Mouse (Mus musculus): ENCODE results near the gene Slc7a4. TPM values are rescaled to one million over a fixed set of nuclear protein-coding genes. Genes with fewer than 3 reads are reported as not detected.
"Not testable (repeated sequence)": the region's sequence is repeated elsewhere in the genome, so short reads cannot be mapped to it uniquely, and the experiment has no call there.

Gene Slc7a4
- polyA plus RNA-seq, 1 experiment from 2014 or later: 5.5 TPM

DNA sequence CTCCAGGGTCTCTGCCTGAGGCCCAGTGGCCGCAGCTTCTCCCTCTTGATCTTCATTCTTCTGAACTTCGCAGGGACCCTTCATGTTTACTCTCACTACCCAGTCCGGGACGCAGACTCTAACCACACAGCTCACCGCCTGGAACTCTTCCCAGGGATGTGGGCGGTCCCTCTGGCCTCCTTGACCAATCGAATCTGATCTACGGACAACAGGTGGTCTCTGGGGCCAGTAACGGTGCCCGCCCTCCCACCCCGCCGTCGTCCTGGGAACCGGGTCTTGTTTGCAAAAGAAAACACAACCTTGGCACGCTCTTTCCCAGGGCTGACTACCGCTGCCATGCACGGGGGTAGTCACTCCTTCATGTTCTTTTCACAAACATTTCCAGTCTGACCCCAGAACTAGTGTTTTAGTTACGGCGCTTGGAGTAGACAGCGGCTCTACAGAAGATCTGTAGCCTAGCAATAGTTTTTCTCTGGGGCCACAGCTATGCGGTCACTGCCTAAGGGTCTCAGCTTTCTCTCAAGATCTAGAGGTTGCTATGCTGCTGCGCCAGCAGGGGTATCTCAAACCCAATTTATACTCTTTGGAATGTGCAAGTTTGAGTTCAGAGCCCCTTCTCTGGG, 21.8 kb downstream of the Slc7a4 start, which contains the start of gene Lrrc74b:
Lrrc74b (minus strand) TSS at position 120 of the 623 bp plus-strand sequence.
- Histone ChIP-seq H3K27ac (peak within 1 kb of the TSS; percentile 11; the same call in 1 of the 2 replicates), H3K4me2 (peak within 1 kb of the TSS; percentile 58), H3K4me3 (peak within 1 kb of the TSS; percentile 30), H3K4me1 (peaks cover 29% of the 10 kb centered on the region), H3K36me3 (no peaks in the 10 kb centered on the region), H3K27me3 (peaks cover 53% of the 10 kb centered on the region), H3K9ac (peak within 1 kb of the TSS; percentile 46; the same call in 1 of the 2 replicates), H3K9me3 (no peaks in the 10 kb centered on the region)
- peak; percentile 67; the same call in 1 of the 2 replicates for ATAC-seq (ENCODE audit: insufficient number of reproducible peaks, insufficient read depth, low FRiP score, low TSS enrichment, low read depth)
- under 1% methylated on average over 22 of the region's 22 CpGs for WGBS

DNA sequence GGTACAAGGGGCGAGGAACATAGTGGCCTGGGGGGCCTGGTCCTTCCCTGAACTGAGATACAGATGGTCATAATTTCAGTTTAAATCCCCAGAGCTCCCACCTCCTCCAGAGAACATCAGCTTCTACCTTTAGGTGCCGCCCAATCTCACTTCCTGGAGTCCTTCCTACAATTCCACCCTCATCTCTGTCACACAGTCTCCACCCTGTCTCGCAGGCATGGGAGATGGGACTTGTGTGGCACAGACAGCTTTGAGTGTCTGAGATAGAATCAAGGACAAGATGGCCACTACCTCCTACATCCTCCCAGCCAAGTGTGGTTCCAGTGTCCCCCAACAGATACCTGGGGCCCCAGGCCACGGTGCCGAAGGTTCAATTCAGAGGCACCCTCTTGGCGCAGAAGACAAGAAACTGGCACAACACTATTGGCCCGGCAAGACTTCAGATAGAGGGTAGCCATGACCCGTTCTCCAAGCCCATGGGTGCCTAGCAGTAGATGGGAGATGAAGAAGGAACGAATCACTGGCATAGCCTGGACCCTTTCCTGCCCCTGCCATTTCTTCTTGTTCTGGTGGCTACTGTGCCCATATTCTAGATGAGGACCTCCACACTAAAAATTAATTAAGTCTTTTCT, 23.5 kb downstream of the Slc7a4 start:
- no peak for ATAC-seq (ENCODE audit: insufficient number of reproducible peaks, insufficient read depth, low FRiP score, low TSS enrichment, low read depth)
- no peak overlapping the region for H3K27ac ChIP-seq
- no peak overlapping the region for H3K4me2 ChIP-seq
- peaks cover 34% of the 10 kb centered on the region for H3K4me1 ChIP-seq
- WGBS: 73% methylated on average over 9 of the region's 9 CpGs
- H3K9ac ChIP-seq: no peak overlapping the region
- H3K9me3 ChIP-seq: no peaks in the 10 kb centered on the region
- H3K4me3 ChIP-seq: no peak overlapping the region
- H3K27me3 ChIP-seq: peaks cover 46% of the 10 kb centered on the region
- H3K36me3 ChIP-seq: no peaks in the 10 kb centered on the region

DNA sequence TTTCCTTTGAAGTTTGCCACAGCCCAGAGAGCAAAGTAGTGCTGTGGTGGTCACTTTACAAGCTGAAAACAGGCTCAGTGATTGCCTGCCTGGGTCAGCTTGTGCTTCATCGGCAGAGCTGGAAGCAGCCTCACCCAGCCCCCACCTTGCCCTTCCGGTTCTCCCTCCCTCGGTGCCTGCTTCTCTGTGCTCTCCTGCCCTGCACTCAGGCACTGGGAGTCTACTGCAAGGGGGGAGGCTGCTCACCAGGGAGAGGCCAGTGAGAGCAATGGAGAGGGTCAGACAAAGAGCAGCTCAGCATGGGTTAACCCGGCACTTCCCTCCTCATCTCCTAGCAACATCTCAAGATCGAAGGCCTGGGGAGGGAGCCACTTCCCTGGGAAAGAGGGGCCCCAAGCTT, 24.2 kb downstream of the Slc7a4 start:
- 0% methylated on average over 5 of the region's 5 CpGs for WGBS
- H3K9me3 ChIP-seq: no peaks in the 10 kb centered on the region
- peaks cover 41% of the 10 kb centered on the region for H3K4me1 ChIP-seq
- H3K4me3 ChIP-seq: no peak overlapping the region
- H3K27ac ChIP-seq: no peak overlapping the region
- ATAC-seq (ENCODE audit: insufficient number of reproducible peaks, insufficient read depth, low FRiP score, low TSS enrichment, low read depth): no peak
- no peak overlapping the region for H3K9ac ChIP-seq
- peak overlapping the region; percentile 26 for H3K4me2 ChIP-seq
- H3K27me3 ChIP-seq: peaks cover 43% of the 10 kb centered on the region
- H3K36me3 ChIP-seq: no peaks in the 10 kb centered on the region

DNA sequence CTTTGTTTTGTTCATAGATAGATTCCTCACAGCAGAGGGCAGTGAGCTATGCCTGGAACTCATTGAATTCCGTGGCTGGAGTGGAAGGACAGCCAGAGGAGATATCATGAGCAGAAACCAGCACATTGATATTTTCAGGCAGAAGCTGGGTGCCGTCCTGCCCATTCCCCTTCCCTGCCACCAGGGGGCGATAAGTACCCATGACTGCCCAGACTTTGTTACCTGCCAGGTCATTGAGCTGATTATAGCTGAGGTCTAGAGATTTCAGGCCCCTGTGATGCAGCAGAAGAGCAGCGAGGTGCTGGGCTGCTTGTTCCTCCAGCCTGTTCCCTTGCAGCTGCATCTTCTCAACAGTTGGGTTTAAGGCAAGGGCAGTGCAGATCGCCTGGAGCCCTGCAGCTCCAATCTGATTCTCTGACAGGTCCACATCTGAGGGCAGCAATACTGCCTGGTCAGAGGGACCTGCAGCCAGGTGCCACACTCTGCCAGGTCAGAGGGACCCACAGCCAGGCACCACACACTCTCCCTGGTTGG, 25.0 kb downstream of the Slc7a4 start:
- Histone ChIP-seq H3K27me3 (peaks cover 43% of the 10 kb centered on the region), H3K9ac (0 out of 2 replicates have a peak overlapping the region, but pooled peaks have one; percentile 4), H3K36me3 (no peaks in the 10 kb centered on the region), H3K4me1 (peaks cover 45% of the 10 kb centered on the region), H3K4me3 (no peak overlapping the region), H3K27ac (no peak overlapping the region), H3K9me3 (no peaks in the 10 kb centered on the region), H3K4me2 (no peak overlapping the region; the same call in 1 of the 2 replicates)
- WGBS: 2% methylated on average over 5 of the region's 5 CpGs
- no peak for ATAC-seq (ENCODE audit: insufficient number of reproducible peaks, insufficient read depth, low FRiP score, low TSS enrichment, low read depth)

DNA sequence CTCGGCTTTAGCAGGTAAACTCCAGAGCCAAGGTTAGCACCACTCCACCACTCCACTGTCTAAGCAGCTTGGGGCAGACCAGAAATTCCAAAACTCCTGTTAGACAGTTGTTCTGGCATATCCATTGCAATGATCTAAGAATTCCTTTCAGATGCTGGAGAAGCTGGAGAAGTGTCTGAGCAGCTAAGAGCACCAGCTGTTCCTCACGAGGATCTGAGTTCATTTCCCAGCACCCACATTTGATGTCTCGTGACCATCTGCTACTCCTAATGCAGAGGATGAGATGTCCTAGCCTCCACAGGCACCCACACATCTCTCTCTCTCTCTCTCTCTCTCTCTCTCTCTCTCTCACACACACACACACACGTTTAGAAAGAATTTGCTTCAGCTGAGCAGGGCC, 26.1 kb downstream of the Slc7a4 start:
- H3K4me2 ChIP-seq: no peak overlapping the region
- H3K27me3 ChIP-seq: peaks cover 33% of the 10 kb centered on the region
- no peak overlapping the region for H3K4me3 ChIP-seq
- H3K9me3 ChIP-seq: no peaks in the 10 kb centered on the region
- no peak overlapping the region for H3K27ac ChIP-seq
- WGBS: 54% methylated on average over 4 of the region's 4 CpGs
- H3K9ac ChIP-seq: no peak overlapping the region
- H3K4me1 ChIP-seq: peaks cover 39% of the 10 kb centered on the region
- H3K36me3 ChIP-seq: no peaks in the 10 kb centered on the region
- no peak for ATAC-seq (ENCODE audit: insufficient number of reproducible peaks, insufficient read depth, low FRiP score, low TSS enrichment, low read depth)

DNA sequence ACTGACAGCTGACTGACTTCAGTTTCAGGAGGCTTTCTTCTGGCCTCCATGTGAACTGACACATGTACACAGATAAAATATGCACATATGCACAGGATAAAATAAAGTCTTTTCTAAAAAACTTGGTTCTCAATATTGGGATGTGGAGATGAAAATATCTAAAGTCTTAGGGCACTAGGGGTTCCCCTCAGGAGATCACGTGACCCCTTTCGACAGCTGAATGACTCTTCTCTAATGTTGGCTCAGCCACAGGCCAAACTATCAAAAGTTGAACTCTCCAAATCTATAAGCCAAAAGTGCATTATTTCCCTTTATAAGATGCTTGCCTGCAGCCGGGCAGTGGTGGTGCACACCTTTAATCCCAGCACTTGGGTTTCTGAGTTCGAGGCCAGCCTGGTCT, 26.8 kb downstream of the Slc7a4 start:
- Histone ChIP-seq H3K4me2 (no peak overlapping the region), H3K27ac (no peak overlapping the region), H3K4me3 (no peak overlapping the region), H3K9ac (no peak overlapping the region), H3K36me3 (no peaks in the 10 kb centered on the region), H3K4me1 (peaks cover 33% of the 10 kb centered on the region), H3K27me3 (peaks cover 26% of the 10 kb centered on the region), H3K9me3 (no peaks in the 10 kb centered on the region)
- no peak for ATAC-seq (ENCODE audit: insufficient number of reproducible peaks, insufficient read depth, low FRiP score, low TSS enrichment, low read depth)
- 81% methylated on average over 4 of the region's 4 CpGs for WGBS

DNA sequence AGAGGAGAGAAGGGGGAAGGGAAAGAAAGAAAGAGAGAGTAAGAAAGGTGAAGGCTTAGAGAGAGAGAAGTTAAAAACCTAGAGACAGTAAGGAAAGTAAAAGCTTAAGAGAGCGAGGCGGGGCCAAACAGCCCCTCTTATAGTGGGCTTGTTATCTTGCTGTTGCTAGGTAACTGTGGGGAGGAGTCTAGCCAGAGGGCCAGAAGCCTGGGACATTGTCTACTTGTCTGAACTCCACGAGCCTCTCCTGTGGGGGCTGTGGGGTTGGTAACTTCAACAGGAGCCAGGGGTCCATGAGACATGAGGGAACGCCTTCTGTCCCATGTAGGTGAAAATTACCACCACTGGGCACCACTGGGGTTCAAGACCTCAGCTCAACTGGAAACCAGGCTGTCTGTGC, 28.3 kb downstream of the Slc7a4 start:
- WGBS: 19% methylated on average over 4 of the region's 4 CpGs
- H3K27me3 ChIP-seq: peaks cover 13% of the 10 kb centered on the region
- 0 out of 2 replicates have a peak overlapping the region, but pooled peaks have one; percentile 52 for H3K4me2 ChIP-seq
- H3K9ac ChIP-seq; H3K36me3 ChIP-seq; H3K4me3 ChIP-seq; H3K27ac ChIP-seq; H3K9me3 ChIP-seq; ATAC-seq (ENCODE audit: insufficient number of reproducible peaks, insufficient read depth, low FRiP score, low TSS enrichment, low read depth): not testable (repeated sequence)
- peaks cover 28% of the 10 kb centered on the region for H3K4me1 ChIP-seq

DNA sequence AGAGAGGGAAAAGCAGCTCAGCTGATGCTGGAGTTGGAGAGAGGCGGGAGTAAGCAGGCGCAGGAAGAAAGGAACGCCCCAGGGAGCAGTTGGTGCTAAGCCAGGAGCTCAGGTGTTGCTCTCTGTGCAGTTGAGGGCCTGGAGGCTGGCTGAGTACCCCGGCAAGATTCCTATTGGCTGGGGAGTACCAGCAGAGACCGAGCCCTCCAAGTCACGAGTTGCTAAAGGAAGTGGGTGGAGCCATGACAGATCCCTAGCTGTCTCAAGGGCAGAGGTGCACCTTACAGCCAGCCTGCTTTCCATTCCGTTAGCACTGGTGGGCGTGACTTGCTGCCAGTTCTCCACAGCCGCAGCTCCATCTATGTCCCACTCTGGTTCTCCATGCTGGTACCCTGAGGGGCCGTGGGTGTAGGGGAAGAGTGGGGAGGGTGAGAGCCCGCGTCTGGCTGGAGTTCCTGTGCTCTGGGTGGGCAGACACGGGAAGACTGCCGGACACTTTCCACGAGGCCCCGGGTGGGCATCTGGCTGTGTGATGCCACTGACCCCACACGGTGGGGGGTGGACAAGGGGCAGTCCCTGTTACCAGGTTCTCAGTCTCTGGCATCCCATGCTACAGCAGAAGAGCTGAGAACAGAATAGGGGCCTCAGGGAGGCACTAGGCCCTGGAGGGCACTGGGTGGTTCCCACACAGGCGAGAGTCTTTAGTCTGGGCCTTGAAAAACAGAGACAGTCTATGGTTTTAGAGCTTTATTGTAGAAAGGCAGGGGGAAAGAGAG, 28.9 kb downstream of the Slc7a4 start:
- peak overlapping the region; percentile 51; the same call in 1 of the 2 replicates for H3K27ac ChIP-seq
- H3K4me1 ChIP-seq: peaks cover 26% of the 10 kb centered on the region
- peak overlapping the region; percentile 52 for H3K4me2 ChIP-seq
- 6% methylated on average over 18 of the region's 18 CpGs for WGBS
- peaks cover 7% of the 10 kb centered on the region for H3K27me3 ChIP-seq
- no peaks in the 10 kb centered on the region for H3K36me3 ChIP-seq
- peak; percentile 84 for ATAC-seq (ENCODE audit: insufficient number of reproducible peaks, insufficient read depth, low FRiP score, low TSS enrichment, low read depth)
- H3K9ac ChIP-seq: no peak overlapping the region
- no peaks in the 10 kb centered on the region for H3K9me3 ChIP-seq
- H3K4me3 ChIP-seq: peak overlapping the region; percentile 19

DNA sequence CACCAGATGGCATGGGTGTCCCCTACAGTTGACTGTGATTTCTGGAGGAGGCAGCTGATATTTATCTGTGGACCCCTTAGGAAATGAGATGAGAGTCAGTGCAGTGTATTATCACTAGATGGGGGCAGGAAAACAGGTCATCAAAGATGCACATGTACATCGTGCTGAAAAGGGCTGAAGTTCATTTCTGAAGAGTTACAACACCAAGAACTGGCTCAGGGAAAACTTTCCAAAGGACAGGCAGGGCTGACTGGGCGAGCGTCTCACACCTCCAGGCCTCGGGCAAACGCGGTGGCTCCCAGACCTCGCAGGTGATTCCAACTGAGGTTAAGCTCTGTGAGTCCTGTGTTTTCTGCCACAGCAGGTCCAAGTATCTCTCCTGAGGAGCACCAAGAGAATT, 30.2 kb downstream of the Slc7a4 start:
- H3K27ac ChIP-seq: no peak overlapping the region
- WGBS: 84% methylated on average over 7 of the region's 7 CpGs
- H3K36me3 ChIP-seq: no peaks in the 10 kb centered on the region
- H3K27me3 ChIP-seq: no peaks in the 10 kb centered on the region
- H3K9me3 ChIP-seq: no peaks in the 10 kb centered on the region
- no peak overlapping the region for H3K4me2 ChIP-seq
- no peak for ATAC-seq (ENCODE audit: insufficient number of reproducible peaks, insufficient read depth, low FRiP score, low TSS enrichment, low read depth)
- no peak overlapping the region for H3K9ac ChIP-seq
- peaks cover 15% of the 10 kb centered on the region for H3K4me1 ChIP-seq
- no peak overlapping the region for H3K4me3 ChIP-seq

DNA sequence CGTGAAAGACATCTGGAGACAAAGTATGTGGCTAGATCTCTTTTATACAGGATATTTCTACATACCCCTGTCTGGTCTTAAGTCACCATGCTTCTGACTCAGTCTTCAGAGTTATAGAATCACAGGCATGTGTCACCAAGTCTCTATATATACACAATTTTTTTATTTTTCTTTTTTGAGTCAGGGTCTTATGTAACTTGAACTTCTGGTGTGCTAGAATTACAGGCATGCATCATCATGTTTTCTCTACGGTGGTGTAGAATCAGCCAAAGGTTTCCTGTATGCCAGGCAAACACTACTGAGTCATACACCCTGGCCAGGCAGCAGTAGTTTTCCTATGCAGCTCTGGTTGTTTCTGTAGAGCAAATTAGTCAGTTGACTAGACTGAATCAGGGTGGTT, 40.4 kb downstream of the Slc7a4 start:
- no peak overlapping the region for H3K4me2 ChIP-seq
- H3K36me3 ChIP-seq: no peaks in the 10 kb centered on the region
- no peak for ATAC-seq (ENCODE audit: insufficient number of reproducible peaks, insufficient read depth, low FRiP score, low TSS enrichment, low read depth)
- H3K27ac ChIP-seq: no peak overlapping the region
- 56% methylated on average over 2 of the region's 2 CpGs for WGBS
- no peaks in the 10 kb centered on the region for H3K4me1 ChIP-seq
- H3K4me3 ChIP-seq: no peak overlapping the region
- peaks cover 6% of the 10 kb centered on the region; the same call in 1 of the 2 replicates for H3K27me3 ChIP-seq
- no peak overlapping the region for H3K9ac ChIP-seq
- H3K9me3 ChIP-seq: no peaks in the 10 kb centered on the region; the same call in 1 of the 2 replicates

DNA sequence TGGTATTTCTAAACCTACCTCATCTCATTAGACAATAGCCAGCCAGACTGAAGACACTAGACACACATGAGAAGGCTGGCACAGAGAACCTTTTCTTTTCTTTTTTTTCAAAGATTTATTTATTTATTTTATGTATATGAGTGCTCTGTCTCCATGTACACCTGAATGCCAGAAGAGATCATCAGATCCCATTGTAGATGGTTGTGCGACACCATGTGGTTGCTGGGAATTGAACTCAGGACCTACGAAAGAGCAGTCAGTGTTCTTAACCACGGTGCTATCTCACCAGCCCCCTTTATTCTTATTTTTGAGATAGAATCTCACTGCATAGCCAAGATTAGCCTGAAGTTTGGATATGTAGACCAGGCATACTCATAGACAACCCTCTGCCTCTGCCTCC, 46.4 kb downstream of the Slc7a4 start:
- H3K4me1 ChIP-seq: peaks cover 5% of the 10 kb centered on the region
- no peak overlapping the region for H3K4me3 ChIP-seq
- no peaks in the 10 kb centered on the region for H3K36me3 ChIP-seq
- ATAC-seq (ENCODE audit: insufficient number of reproducible peaks, insufficient read depth, low FRiP score, low TSS enrichment, low read depth): no peak
- no peaks in the 10 kb centered on the region for H3K9me3 ChIP-seq
- 90% methylated on average over 3 of the region's 3 CpGs for WGBS
- H3K9ac ChIP-seq: no peak overlapping the region
- no peak overlapping the region for H3K4me2 ChIP-seq
- no peak overlapping the region for H3K27ac ChIP-seq
- H3K27me3 ChIP-seq: 0 out of 2 replicates have a peak, but pooled peaks cover 4% of the 10 kb centered on the region
